Mouse (Mus musculus): Measurements from ENCODE around the gene Zbtb7a. TPM values are rescaled to one million over a fixed set of nuclear protein-coding genes. Genes with fewer than 3 reads are reported as not detected.

Zbtb7a gene
- polyA plus RNA-seq, 1 experiment from 2014 or later, result 57.6 TPM

DNA sequence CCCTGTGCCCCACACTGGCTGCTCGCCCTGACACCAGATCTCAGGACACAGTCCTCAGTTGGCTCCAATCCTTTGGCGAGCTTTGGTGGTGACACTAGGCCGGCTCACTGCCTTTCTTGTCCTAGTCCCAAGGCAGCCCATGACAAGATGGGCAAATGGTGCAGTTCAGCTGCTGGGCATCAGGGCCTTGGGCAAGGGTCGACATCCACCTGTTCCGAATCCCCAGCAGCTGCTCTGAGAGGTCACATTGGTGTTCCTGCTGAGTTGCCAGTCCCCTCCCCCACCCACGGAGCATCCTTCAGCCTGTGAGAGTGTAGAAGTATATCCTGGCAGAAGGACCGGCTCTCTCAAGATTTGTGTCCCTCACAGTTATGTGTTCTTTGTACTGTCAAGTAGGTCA, 14.4 kb upstream of the Zbtb7a start:
- WGBS, result 84% methylated on average over 7 of the region's 7 CpGs
- Histone ChIP-seq H3K27ac (replicated peaks) (no peak overlapping the region), H3K4me2 (replicated peaks) (no peak overlapping the region), H3K9me3 (replicated peaks) (no peaks in the 10 kb centered on the region), H3K4me3 (replicated peaks) (no peak overlapping the region), H3K4me1 (no peaks in the 10 kb centered on the region), H3K9ac (no peak overlapping the region), H3K36me3 (peaks cover 84% of the 10 kb centered on the region), H3K27me3 (no peaks in the 10 kb centered on the region)
- ATAC-seq (ENCODE audit: insufficient number of reproducible peaks, low FRiP score, low TSS enrichment, low read depth), result no peak

GRCm38 (mm10) chr10:81122889-81123288, 12.1 kb upstream of the Zbtb7a start:
- H3K27ac ChIP-seq (replicated peaks), result no peak overlapping the region

DNA sequence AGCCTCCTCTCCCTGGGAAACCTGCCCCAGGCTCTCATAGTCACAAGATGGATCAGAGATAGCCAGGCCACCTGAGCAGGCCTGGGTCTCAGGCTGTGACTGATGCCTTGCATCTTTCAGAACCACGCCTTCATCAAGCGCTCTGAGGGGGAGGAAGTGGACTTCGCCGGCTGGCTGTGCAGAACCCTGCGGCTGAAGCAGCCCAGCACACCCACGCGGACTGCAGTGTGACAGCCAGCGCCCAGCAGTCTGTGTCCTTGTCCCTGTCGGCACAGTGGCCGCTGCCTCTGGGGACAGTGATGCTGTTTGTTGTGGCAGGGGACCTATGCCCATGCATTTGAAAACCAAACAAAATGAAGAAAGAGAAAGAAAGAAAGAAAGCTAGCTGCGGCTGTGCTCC, 11.5 kb upstream of the Zbtb7a start:
- WGBS, result 82% methylated on average over 11 of the region's 11 CpGs
- no peak overlapping the region for H3K4me3 ChIP-seq (replicated peaks)
- no peak overlapping the region for H3K27ac ChIP-seq (replicated peaks)
- H3K27me3 ChIP-seq, result no peaks in the 10 kb centered on the region
- no peak overlapping the region for H3K4me2 ChIP-seq (replicated peaks)
- no peak for ATAC-seq (ENCODE audit: insufficient number of reproducible peaks, low FRiP score, low TSS enrichment, low read depth)
- H3K36me3 ChIP-seq, result peaks cover 61% of the 10 kb centered on the region
- no peak overlapping the region for H3K9ac ChIP-seq
- H3K9me3 ChIP-seq (replicated peaks), result no peaks in the 10 kb centered on the region
- peaks cover 1% of the 10 kb centered on the region; the same call in 1 of the 2 replicates for H3K4me1 ChIP-seq

More at GRCm38 (mm10) chr10:81122889-81123288, 12.1 kb upstream of the Zbtb7a start:
- Histone ChIP-seq H3K4me2 (replicated peaks) (no peak overlapping the region), H3K4me3 (replicated peaks) (no peak overlapping the region), H3K9ac (no peak overlapping the region), H3K9me3 (replicated peaks) (no peaks in the 10 kb centered on the region), H3K27me3 (no peaks in the 10 kb centered on the region), H3K36me3 (peaks cover 65% of the 10 kb centered on the region), H3K4me1 (no peaks in the 10 kb centered on the region)
- 60% methylated on average over 2 of the region's 2 CpGs for WGBS
- no peak for ATAC-seq (ENCODE audit: insufficient number of reproducible peaks, low FRiP score, low TSS enrichment, low read depth)

DNA sequence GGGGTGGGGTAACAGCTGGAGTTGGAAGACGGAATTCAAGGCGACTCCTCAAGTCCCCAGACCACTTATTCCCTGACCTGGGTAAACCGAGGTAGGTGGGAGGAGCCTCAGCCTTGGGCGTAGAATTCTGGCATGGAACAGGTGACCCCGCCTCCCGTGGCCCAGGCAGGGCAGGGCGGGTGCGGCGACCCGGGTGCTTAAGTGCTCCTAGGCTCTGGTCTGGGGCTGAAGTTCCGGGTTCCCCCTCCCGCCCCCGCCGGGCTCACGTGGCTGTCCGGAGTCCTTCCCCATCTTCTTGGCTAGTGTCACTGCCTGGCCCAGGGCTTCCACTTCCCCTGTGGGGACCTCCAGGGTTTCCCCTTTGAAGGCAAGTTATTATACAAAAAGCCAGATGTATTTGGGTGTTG, 836 bp upstream of the Zbtb7a start:
- Histone ChIP-seq H3K27ac (replicated peaks) (0 out of 2 replicates have a peak overlapping the region, but pooled peaks have one; percentile 34), H3K9ac (no peak overlapping the region), H3K27me3 (peaks cover 15% of the 10 kb centered on the region), H3K4me1 (peaks cover 40% of the 10 kb centered on the region), H3K4me2 (replicated peaks) (peak overlapping the region; percentile 28), H3K36me3 (no peaks in the 10 kb centered on the region), H3K9me3 (replicated peaks) (no peaks in the 10 kb centered on the region), H3K4me3 (replicated peaks) (peak overlapping the region; percentile 92)
- no peak for ATAC-seq (ENCODE audit: insufficient number of reproducible peaks, low FRiP score, low TSS enrichment, low read depth)
- WGBS, result 2% methylated on average over 16 of the region's 16 CpGs

DNA sequence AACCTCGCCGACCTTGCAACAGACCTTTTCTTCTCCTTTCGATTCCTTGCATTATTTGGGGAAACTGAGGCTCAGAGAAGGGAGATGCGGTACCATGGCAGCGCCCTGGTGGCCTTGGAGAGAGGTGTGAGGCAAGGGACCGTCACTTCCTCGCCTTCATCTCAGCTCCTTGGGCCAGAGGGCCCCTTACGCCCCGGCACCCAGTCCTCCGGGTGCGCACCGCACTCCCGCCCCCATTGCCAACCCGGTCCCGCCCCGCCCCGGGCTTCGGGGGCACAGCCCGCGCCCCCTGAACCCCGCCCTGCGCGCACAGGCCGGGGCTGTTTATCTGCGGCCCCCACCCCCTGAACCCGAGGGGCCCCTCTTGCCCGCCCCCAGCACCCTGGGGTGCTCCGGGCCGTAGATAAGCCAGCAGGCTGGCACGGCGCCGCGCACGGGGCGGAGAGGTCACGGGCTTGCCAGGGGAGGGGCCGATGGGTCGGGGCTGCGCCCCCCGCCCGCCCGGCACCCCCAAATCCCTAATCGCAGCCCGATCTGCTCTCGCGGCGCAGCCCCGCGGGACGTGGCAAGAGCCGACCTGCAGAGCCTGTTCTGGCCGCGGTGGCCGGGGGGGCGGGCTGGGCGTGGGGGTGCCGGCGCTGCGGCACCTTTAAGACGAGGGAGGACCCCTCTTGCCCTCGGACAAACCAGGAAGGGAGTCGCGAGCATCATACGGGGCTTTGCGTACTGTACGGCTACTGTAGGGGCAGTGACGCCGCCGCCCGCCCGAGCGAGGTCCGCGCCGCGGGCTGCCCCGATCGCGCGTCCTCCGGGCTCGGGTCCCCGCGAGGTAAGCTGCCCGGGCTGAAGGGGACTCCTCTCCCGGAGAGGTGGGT, 1.0 kb downstream of the Zbtb7a start:
- H3K9me3 ChIP-seq (replicated peaks), result no peaks in the 10 kb centered on the region
- H3K4me3 ChIP-seq (replicated peaks), result peak overlapping the region; percentile 92
- peak overlapping the region; percentile 97 for H3K9ac ChIP-seq
- ATAC-seq (ENCODE audit: insufficient number of reproducible peaks, low FRiP score, low TSS enrichment, low read depth), result peak; percentile 31
- peaks cover 49% of the 10 kb centered on the region for H3K4me1 ChIP-seq
- WGBS, result 1% methylated on average over 78 of the region's 86 CpGs
- H3K27ac ChIP-seq (replicated peaks), result peak overlapping the region; percentile 99
- H3K36me3 ChIP-seq, result no peaks in the 10 kb centered on the region
- peak overlapping the region; percentile 96 for H3K4me2 ChIP-seq (replicated peaks)
- peaks cover 15% of the 10 kb centered on the region for H3K27me3 ChIP-seq

- peak overlapping the region; percentile 99 for H3K27ac ChIP-seq (replicated peaks)
- H3K9ac ChIP-seq, result peak overlapping the region; percentile 97
- H3K4me1 ChIP-seq, result peaks cover 56% of the 10 kb centered on the region
- peak overlapping the region; percentile 96 for H3K4me2 ChIP-seq (replicated peaks)
- WGBS, result under 1% methylated on average over 48 of the region's 50 CpGs
- H3K36me3 ChIP-seq, result no peaks in the 10 kb centered on the region
- peaks cover 15% of the 10 kb centered on the region for H3K27me3 ChIP-seq
- peak; percentile 29 for ATAC-seq (ENCODE audit: insufficient number of reproducible peaks, low FRiP score, low TSS enrichment, low read depth)
- H3K9me3 ChIP-seq (replicated peaks), result no peaks in the 10 kb centered on the region
- peak overlapping the region; percentile 92 for H3K4me3 ChIP-seq (replicated peaks)
Measured at GRCm38 (mm10) chr10:81136706-81137231, 1.7 kb downstream of the Zbtb7a start.

- H3K4me3 ChIP-seq (replicated peaks), result peak overlapping the region; percentile 92
- no peaks in the 10 kb centered on the region for H3K36me3 ChIP-seq
- H3K9ac ChIP-seq, result peak overlapping the region; percentile 83
- peaks cover 63% of the 10 kb centered on the region for H3K4me1 ChIP-seq
- peaks cover 15% of the 10 kb centered on the region for H3K27me3 ChIP-seq
- H3K27ac ChIP-seq (replicated peaks), result peak overlapping the region; percentile 99
- peak; percentile 93 for ATAC-seq (ENCODE audit: insufficient number of reproducible peaks, low FRiP score, low TSS enrichment, low read depth)
- no peaks in the 10 kb centered on the region for H3K9me3 ChIP-seq (replicated peaks)
- under 1% methylated on average over 78 of the region's 89 CpGs for WGBS
- H3K4me2 ChIP-seq (replicated peaks), result peak overlapping the region; percentile 71
Measured at GRCm38 (mm10) chr10:81137252-81138130, 2.5 kb downstream of the Zbtb7a start.

DNA sequence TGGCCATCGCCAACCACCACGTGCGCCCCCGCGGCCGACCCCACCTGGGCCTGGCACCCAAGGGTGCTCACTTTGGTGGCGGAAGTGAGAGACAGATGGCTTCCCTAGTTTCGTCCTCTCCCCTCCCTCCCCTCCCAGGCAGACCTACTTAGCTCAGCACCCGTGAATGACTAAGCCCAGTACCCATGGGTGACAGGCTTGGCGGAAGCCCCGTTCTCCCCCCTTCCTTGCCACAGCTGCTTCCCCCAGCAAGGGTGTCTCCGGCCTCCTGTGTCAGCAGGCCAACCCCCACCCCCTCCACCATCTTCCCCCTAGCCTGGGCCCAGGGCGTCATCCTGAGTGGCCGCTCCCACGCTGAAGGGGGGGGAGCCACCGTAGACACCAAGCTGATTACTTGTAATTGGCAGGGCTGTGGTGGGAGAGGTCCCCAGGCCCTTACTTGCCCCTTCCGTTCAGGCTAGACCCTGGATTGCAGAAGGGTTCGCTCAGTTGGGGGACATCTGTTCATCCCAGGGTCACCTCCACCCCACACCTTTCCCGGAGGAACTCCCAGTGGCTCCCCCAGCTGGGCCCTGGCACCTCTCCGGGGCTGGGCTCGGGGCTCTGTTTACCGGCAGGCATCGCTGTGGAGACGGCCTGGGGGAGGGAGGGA, 3.2 kb downstream of the Zbtb7a start:
- Histone ChIP-seq H3K27ac (replicated peaks) (peak overlapping the region; percentile 91), H3K4me1 (peaks cover 71% of the 10 kb centered on the region), H3K9me3 (replicated peaks) (no peaks in the 10 kb centered on the region), H3K4me3 (replicated peaks) (peak overlapping the region; percentile 92), H3K9ac (peak overlapping the region; percentile 83), H3K36me3 (0 out of 2 replicates have a peak, but pooled peaks cover under 1% of the 10 kb centered on the region), H3K27me3 (peaks cover 15% of the 10 kb centered on the region), H3K4me2 (replicated peaks) (peak overlapping the region; percentile 71)
- 1% methylated on average over 22 of the region's 24 CpGs for WGBS
- ATAC-seq (ENCODE audit: insufficient number of reproducible peaks, low FRiP score, low TSS enrichment, low read depth), result no peak

DNA sequence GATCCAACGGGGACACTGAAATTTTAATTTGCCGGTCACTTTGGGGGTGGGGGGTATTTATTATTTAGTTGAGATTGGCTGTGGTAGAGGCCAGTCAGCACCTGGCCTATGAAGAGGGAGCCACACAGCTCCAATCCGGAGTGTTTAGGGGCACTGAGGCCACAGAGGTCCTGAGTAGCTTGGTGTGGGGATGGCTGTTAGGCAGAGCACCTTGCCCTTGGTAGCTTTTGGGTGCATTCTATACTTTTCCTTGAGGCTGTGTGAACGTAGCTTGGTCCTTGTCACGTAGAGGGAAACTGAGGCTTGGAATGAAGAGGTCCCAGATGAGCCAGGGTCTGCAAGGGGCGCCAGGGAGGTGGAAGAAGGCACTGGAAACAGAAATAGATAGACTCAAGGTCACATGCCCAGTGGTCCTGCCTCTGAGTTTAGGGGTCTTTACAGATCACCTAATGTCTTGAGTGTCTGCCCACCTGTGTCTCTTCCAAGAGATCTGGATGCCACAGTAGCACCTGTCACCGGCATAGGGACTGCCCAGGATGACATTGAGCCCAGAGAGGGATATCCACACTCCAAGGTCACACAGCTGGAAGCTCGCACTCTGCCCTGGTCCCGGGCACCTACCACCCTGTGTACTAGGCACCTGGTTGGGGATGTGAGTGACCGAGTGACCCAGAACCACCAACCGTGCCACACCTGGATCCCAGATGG, 4.0 kb downstream of the Zbtb7a start:
- no peak for ATAC-seq (ENCODE audit: insufficient number of reproducible peaks, low FRiP score, low TSS enrichment, low read depth)
- Histone ChIP-seq H3K4me3 (replicated peaks) (peak overlapping the region; percentile 92), H3K4me1 (peaks cover 71% of the 10 kb centered on the region), H3K36me3 (peaks cover 8% of the 10 kb centered on the region), H3K9ac (peak overlapping the region; percentile 83), H3K4me2 (replicated peaks) (peak overlapping the region; percentile 71), H3K27ac (replicated peaks) (peak overlapping the region; percentile 91), H3K27me3 (peaks cover 12% of the 10 kb centered on the region), H3K9me3 (replicated peaks) (no peaks in the 10 kb centered on the region)
- WGBS, result 43% methylated on average over 11 of the region's 11 CpGs

- 43% methylated on average over 4 of the region's 4 CpGs for WGBS
- H3K27me3 ChIP-seq, result peaks cover 7% of the 10 kb centered on the region; the same call in 1 of the 2 replicates
- peak overlapping the region; percentile 92 for H3K4me3 ChIP-seq (replicated peaks)
- H3K9me3 ChIP-seq (replicated peaks), result no peaks in the 10 kb centered on the region
- peaks cover 13% of the 10 kb centered on the region for H3K36me3 ChIP-seq
- ATAC-seq (ENCODE audit: insufficient number of reproducible peaks, low FRiP score, low TSS enrichment, low read depth), result no peak
- peaks cover 68% of the 10 kb centered on the region for H3K4me1 ChIP-seq
- peak overlapping the region; percentile 91; the same call in 1 of the 2 replicates for H3K27ac ChIP-seq (replicated peaks)
- peak overlapping the region; percentile 71 for H3K4me2 ChIP-seq (replicated peaks)
- peak overlapping the region; percentile 83; the same call in 1 of the 2 replicates for H3K9ac ChIP-seq
Measured at GRCm38 (mm10) chr10:81139529-81139846, 4.5 kb downstream of the Zbtb7a start.

Data from embryonic facial prominence, embryonic 15.5 days (tissue).